Mouse (Mus musculus): ENCODE data around the gene Steap4.
"Not testable (repeated sequence)": the region's sequence is repeated elsewhere in the genome, so short reads cannot be mapped to it uniquely, and the experiment has no call there.

Steap4 gene

GRCm38 (mm10) chr5:7991631-7992030 lies 31.4 kb downstream of the Steap4 start:
- DNase-seq (ENCODE audit: low spot score): not testable (repeated sequence)

GRCm38 (mm10) chr5:7993766-7994165 lies 33.5 kb downstream of the Steap4 start:
- DNase-seq (ENCODE audit: low spot score): no peak

- DNase-seq (ENCODE audit: low spot score): no peak
Measured at GRCm38 (mm10) chr5:7995288-7995897, 35.1 kb downstream of the Steap4 start.

- DNase-seq (ENCODE audit: low spot score): no peak
Measured at GRCm38 (mm10) chr5:7996401-7997044, 36.3 kb downstream of the Steap4 start.

GRCm38 (mm10) chr5:7997086-7997485 lies 36.8 kb downstream of the Steap4 start:
- DNase-seq (ENCODE audit: low spot score): no peak

GRCm38 (mm10) chr5:8000466-8000865 lies 40.2 kb downstream of the Steap4 start:
- no peak for DNase-seq (ENCODE audit: low spot score)

- no peak for DNase-seq (ENCODE audit: low spot score)
Measured at GRCm38 (mm10) chr5:8002827-8003226, 42.6 kb downstream of the Steap4 start.

GRCm38 (mm10) chr5:8013276-8013675 lies 53.0 kb downstream of the Steap4 start:
- DNase-seq (ENCODE audit: low spot score): no peak
